20 mouse cellular contexts compared by ENCODE assay signal in the genomic region with DNA sequence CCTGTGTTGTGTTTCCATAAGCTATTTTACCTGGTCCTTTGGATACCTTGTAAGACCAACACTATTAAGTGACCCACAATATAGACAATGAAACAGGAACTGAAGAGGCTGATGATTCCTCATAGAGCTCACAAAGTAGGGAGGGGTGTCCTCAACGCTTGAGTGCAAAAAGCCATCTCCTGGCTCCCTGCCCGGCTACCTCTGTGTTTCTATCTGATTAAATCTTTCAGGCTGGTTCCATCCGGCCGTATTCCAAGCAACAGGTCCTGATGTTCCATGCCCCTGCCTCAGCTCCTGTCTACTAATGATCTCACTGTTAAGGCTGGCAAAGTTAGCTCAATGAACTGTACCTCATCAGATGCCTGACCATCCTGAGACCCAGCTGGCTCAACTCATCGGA.
DNase-seq lines count a peak whose midpoint lies in the region; ATAC-seq and TF ChIP-seq lines count a peak whose summit lies in the region.
"Had no signal": no experiment of that assay in that cellular context is flagged by ENCODE, and none has a peak within 500 bp of the region (broad histone marks: within the 10 kb centered on the region; RNA-seq: fewer than 3 reads in every experiment).

No protein-coding gene starts in this region.

- no peaks in the 10 kb centered on the region for H3K27me3 ChIP-seq in embryonic facial prominence, embryonic 14.5 days (replicated peaks; ENCODE audit: control insufficient read depth, insufficient read depth, low read length)
- H3K27me3 ChIP-seq in embryonic facial prominence, embryonic 10.5 days (replicated peaks; ENCODE audit: low read depth, poor library complexity, severe bottlenecking), result no peaks in the 10 kb centered on the region
- H3K27me3 ChIP-seq in kidney, postnatal 0 days (ENCODE audit: insufficient read depth, low read length), result no peaks in the 10 kb centered on the region
- no peaks in the 10 kb centered on the region for H3K27me3 ChIP-seq in stomach, embryonic 14.5 days (ENCODE audit: control insufficient read depth, insufficient read depth, low read length)
- H3K27me3 ChIP-seq in stomach, postnatal 0 days (ENCODE audit: control insufficient read depth, insufficient read depth, low read length), result no peaks in the 10 kb centered on the region
- H3K27me3 ChIP-seq in midbrain, embryonic 11.5 days (ENCODE audit: control insufficient read depth, insufficient read depth, low read length), result no peaks in the 10 kb centered on the region
- H3K27me3 ChIP-seq: CH12.LX; embryonic facial prominence, embryonic 13.5 days; forebrain, embryonic 15.5 days; hindbrain, embryonic 13.5 days; intestine, embryonic 15.5 days; limb, embryonic 13.5 days had no signal

- TF ChIP-seq POLR2A in lung, adult 2 months (IDR thresholded peaks at IDR 0.05; ENCODE audit: borderline replicate concordance, extremely low read depth, low read depth, low read length), result no peak

- ATAC-seq in embryonic facial prominence, embryonic 14.5 days (ENCODE audit: low read depth), result no peak
- ATAC-seq in kidney, postnatal 0 days (replicated peaks; ENCODE audit: low FRiP score, low read depth), result no peak
- ATAC-seq in stomach, embryonic 14.5 days (ENCODE audit: insufficient number of reproducible peaks, insufficient read depth, low FRiP score, low read depth), result no peak
- no peak for ATAC-seq in stomach, postnatal 0 days (ENCODE audit: low FRiP score, low TSS enrichment)
- ATAC-seq in midbrain, embryonic 11.5 days (ENCODE audit: low FRiP score), result no peak
- ATAC-seq: forebrain, embryonic 15.5 days; intestine, embryonic 15.5 days had no signal

- no peak for TF ChIP-seq EP300 in stomach, postnatal 0 days (optimal IDR thresholded peaks at IDR 0.05)

- H3K36me3 ChIP-seq in embryonic facial prominence, embryonic 14.5 days (ENCODE audit: control insufficient read depth, insufficient read depth, low read length), result no peaks in the 10 kb centered on the region
- H3K36me3 ChIP-seq in embryonic facial prominence, embryonic 10.5 days (replicated peaks), result no peaks in the 10 kb centered on the region
- H3K36me3 ChIP-seq in kidney, postnatal 0 days (ENCODE audit: insufficient read depth, low read length), result no peaks in the 10 kb centered on the region
- no peaks in the 10 kb centered on the region for H3K36me3 ChIP-seq in stomach, embryonic 14.5 days (ENCODE audit: control insufficient read depth, insufficient read depth, low read length)
- no peaks in the 10 kb centered on the region for H3K36me3 ChIP-seq in stomach, postnatal 0 days (ENCODE audit: control insufficient read depth, insufficient read depth, low read length)
- no peaks in the 10 kb centered on the region for H3K36me3 ChIP-seq in midbrain, embryonic 11.5 days (ENCODE audit: control insufficient read depth, insufficient read depth, low read length)
- H3K36me3 ChIP-seq: embryonic facial prominence, embryonic 13.5 days; forebrain, embryonic 15.5 days; hindbrain, embryonic 13.5 days; intestine, embryonic 15.5 days; limb, embryonic 13.5 days had no signal

- H3K27ac ChIP-seq in embryonic facial prominence, embryonic 14.5 days (replicated peaks; ENCODE audit: low read depth, low read length), result no peak overlapping the region
- H3K27ac ChIP-seq in embryonic facial prominence, embryonic 10.5 days (replicated peaks), result no peak overlapping the region
- H3K27ac ChIP-seq in kidney, postnatal 0 days, result no peak overlapping the region
- peak overlapping the region; percentile 61; the same call in 1 of the 2 replicates for H3K27ac ChIP-seq in stomach, embryonic 14.5 days (ENCODE audit: low read length)
- no peak overlapping the region for H3K27ac ChIP-seq in stomach, postnatal 0 days (replicated peaks)
- no peak overlapping the region for H3K27ac ChIP-seq in midbrain, embryonic 11.5 days (ENCODE audit: low read depth, low read length)
- H3K27ac ChIP-seq: embryonic facial prominence, embryonic 13.5 days; forebrain, embryonic 15.5 days; heart, adult 2 months; hindbrain, embryonic 13.5 days; intestine, embryonic 15.5 days; liver, embryonic 14.5 days had no signal

- H3K4me3 ChIP-seq in embryonic facial prominence, embryonic 14.5 days (ENCODE audit: low read depth, low read length), result no peak overlapping the region
- H3K4me3 ChIP-seq in embryonic facial prominence, embryonic 10.5 days, result no peak overlapping the region
- no peak overlapping the region for H3K4me3 ChIP-seq in kidney, postnatal 0 days (replicated peaks; ENCODE audit: low read depth, low read length)
- no peak overlapping the region for H3K4me3 ChIP-seq in stomach, embryonic 14.5 days (ENCODE audit: low read depth, low read length)
- H3K4me3 ChIP-seq in stomach, postnatal 0 days (ENCODE audit: low read depth, low read length), result no peak overlapping the region
- H3K4me3 ChIP-seq in lung, adult 2 months (replicated peaks; ENCODE audit: extremely low read depth, low read depth, low read length), result no peak overlapping the region
- H3K4me3 ChIP-seq in midbrain, embryonic 11.5 days (ENCODE audit: low read depth, low read length), result no peak overlapping the region
- H3K4me3 ChIP-seq: embryonic facial prominence, embryonic 13.5 days; forebrain, embryonic 15.5 days; heart, adult 2 months; hindbrain, embryonic 13.5 days; intestine, embryonic 15.5 days; limb, embryonic 13.5 days had no signal

- peak; percentile 41 for DNase-seq in embryonic facial prominence, embryonic 14.5 days (ENCODE audit: low spot score)
- DNase-seq in embryonic facial prominence, embryonic 10.5 days (ENCODE audit: low spot score), result no peak
- peak; percentile 37 for DNase-seq in kidney, postnatal 0 days (ENCODE audit: low spot score)
- no peak for DNase-seq in kidney, adult 9 months
- no peak for DNase-seq in stomach, postnatal 0 days (ENCODE audit: low spot score)
- DNase-seq in lung, adult 2 months, result no peak
- no peak for DNase-seq in midbrain, embryonic 11.5 days (ENCODE audit: low spot score, missing footprints)
- DNase-seq: cerebellum, adult 9-10 months; gastrocnemius, postnatal 14 days; heart, adult 2 months; retina, postnatal 1 day; thymus, postnatal 25 days had no signal

- H3K4me2 ChIP-seq in embryonic facial prominence, embryonic 14.5 days (ENCODE audit: low read depth, low read length), result no peak overlapping the region
- H3K4me2 ChIP-seq in kidney, postnatal 0 days (ENCODE audit: low read length), result no peak overlapping the region
- H3K4me2 ChIP-seq in stomach, embryonic 14.5 days (replicated peaks; ENCODE audit: low read depth, low read length), result no peak overlapping the region
- H3K4me2 ChIP-seq in stomach, postnatal 0 days (replicated peaks; ENCODE audit: low read depth), result no peak overlapping the region
- no peak overlapping the region for H3K4me2 ChIP-seq in midbrain, embryonic 11.5 days
- H3K4me2 ChIP-seq: embryonic facial prominence, embryonic 13.5 days; forebrain, embryonic 15.5 days; hindbrain, embryonic 13.5 days; intestine, embryonic 15.5 days; limb, embryonic 13.5 days had no signal

- H3K9ac ChIP-seq in embryonic facial prominence, embryonic 14.5 days (ENCODE audit: low read depth, low read length), result no peak overlapping the region
- H3K9ac ChIP-seq in kidney, postnatal 0 days (ENCODE audit: low read depth, low read length), result no peak overlapping the region
- H3K9ac ChIP-seq in stomach, embryonic 14.5 days (replicated peaks; ENCODE audit: low read depth, low read length), result no peak overlapping the region
- no peak overlapping the region for H3K9ac ChIP-seq in stomach, postnatal 0 days (ENCODE audit: low read length)
- no peak overlapping the region for H3K9ac ChIP-seq in midbrain, embryonic 11.5 days (ENCODE audit: low read length)
- H3K9ac ChIP-seq: embryonic facial prominence, embryonic 13.5 days; forebrain, embryonic 15.5 days; hindbrain, embryonic 13.5 days; intestine, embryonic 15.5 days; limb, embryonic 13.5 days; liver, embryonic 14.5 days had no signal

- 0 out of 2 replicates have a peak, but pooled peaks cover 8% of the 10 kb centered on the region for H3K4me1 ChIP-seq in embryonic facial prominence, embryonic 14.5 days (ENCODE audit: control insufficient read depth, insufficient read depth, low read length)
- H3K4me1 ChIP-seq in embryonic facial prominence, embryonic 10.5 days, result no peaks in the 10 kb centered on the region
- no peaks in the 10 kb centered on the region for H3K4me1 ChIP-seq in kidney, postnatal 0 days (replicated peaks; ENCODE audit: insufficient read depth, low read length)
- peaks cover 26% of the 10 kb centered on the region; the same call in 1 of the 2 replicates for H3K4me1 ChIP-seq in stomach, embryonic 14.5 days (ENCODE audit: control insufficient read depth, insufficient read depth, low read length)
- no peaks in the 10 kb centered on the region for H3K4me1 ChIP-seq in stomach, postnatal 0 days (replicated peaks; ENCODE audit: control insufficient read depth, insufficient read depth)
- H3K4me1 ChIP-seq in lung, adult 2 months (ENCODE audit: control insufficient read depth, insufficient read depth, low read length), result no peaks in the 10 kb centered on the region
- H3K4me1 ChIP-seq in midbrain, embryonic 11.5 days (ENCODE audit: control insufficient read depth, insufficient read depth, low read length), result no peaks in the 10 kb centered on the region
- H3K4me1 ChIP-seq: forebrain, embryonic 15.5 days; hindbrain, embryonic 13.5 days; intestine, embryonic 15.5 days; limb, embryonic 13.5 days had no signal

- 70% methylated on average over 5 of the region's 5 CpGs for WGBS in embryonic facial prominence, embryonic 14.5 days
- 93% methylated on average over 5 of the region's 5 CpGs for WGBS in embryonic facial prominence, embryonic 10.5 days
- WGBS in kidney, postnatal 0 days, result 34% methylated on average over 5 of the region's 5 CpGs
- 69% methylated on average over 5 of the region's 5 CpGs for WGBS in stomach, embryonic 14.5 days
- WGBS in stomach, postnatal 0 days, result 50% methylated on average over 5 of the region's 5 CpGs
- WGBS in lung, adult 2 months, result 44% methylated on average over 5 of the region's 5 CpGs
- WGBS in midbrain, embryonic 11.5 days, result 86% methylated on average over 5 of the region's 5 CpGs

- no peaks in the 10 kb centered on the region for H3K9me3 ChIP-seq in embryonic facial prominence, embryonic 14.5 days (ENCODE audit: control insufficient read depth, low read length)
- H3K9me3 ChIP-seq in embryonic facial prominence, embryonic 10.5 days, result no peaks in the 10 kb centered on the region
- H3K9me3 ChIP-seq in kidney, postnatal 0 days (replicated peaks; ENCODE audit: low read length), result no peaks in the 10 kb centered on the region
- no peaks in the 10 kb centered on the region for H3K9me3 ChIP-seq in stomach, embryonic 14.5 days (ENCODE audit: control insufficient read depth, low read depth, low read length)
- H3K9me3 ChIP-seq in stomach, postnatal 0 days (ENCODE audit: control insufficient read depth, low read length), result no peaks in the 10 kb centered on the region
- H3K9me3 ChIP-seq in midbrain, embryonic 11.5 days (ENCODE audit: control insufficient read depth, low read length), result no peaks in the 10 kb centered on the region
- H3K9me3 ChIP-seq: embryonic facial prominence, embryonic 13.5 days; forebrain, embryonic 15.5 days; hindbrain, embryonic 13.5 days; intestine, embryonic 15.5 days; limb, embryonic 13.5 days had no signal

- no peak for TF ChIP-seq CTCF in kidney, postnatal 0 days (IDR thresholded peaks at IDR 0.05; ENCODE audit: low read depth)
- no peak for TF ChIP-seq CTCF in stomach, postnatal 0 days (IDR thresholded peaks at IDR 0.05; ENCODE audit: low read depth)
- TF ChIP-seq CTCF in lung, adult 2 months (IDR thresholded peaks at IDR 0.05; ENCODE audit: insufficient read depth, low read length), result no peak

Comparison
In these comparisons a context has a peak if more than half of its experiments do, and no peak if none do; other contexts are left out.
1. DNase-seq: peak in embryonic facial prominence, embryonic 14.5 days (single experiment) and kidney, postnatal 0 days (single experiment); none in embryonic facial prominence, embryonic 10.5 days (single experiment), kidney, adult 9 months (single experiment), stomach, postnatal 0 days (single experiment), lung, adult 2 months (single experiment) and midbrain, embryonic 11.5 days (single experiment).